Mouse (Mus musculus): ENCODE data around the gene Stx11. TPM values are rescaled to one million over a fixed set of nuclear protein-coding genes. Genes with fewer than 3 reads are reported as not detected.

Gene Stx11
- polyA plus RNA-seq (2016; fragmentation: Nextera tagmentation; extraction: Ambion mirVana), result 1.4 and 1.7 TPM in 2 replicates

- H3K4me2 ChIP-seq (replicated peaks), result peak within 1 kb of the TSS; percentile 90
- no peaks in the 10 kb centered on the region for H3K36me3 ChIP-seq
- peak within 1 kb of the TSS; percentile 56 for H3K9ac ChIP-seq (replicated peaks)
- peak within 1 kb of the TSS; percentile 73 for H3K4me3 ChIP-seq
- H3K9me3 ChIP-seq, result no peaks in the 10 kb centered on the region
- peak; percentile 94 for ATAC-seq (ENCODE audit: low FRiP score, low read depth)
- no peak within 1 kb of the TSS for H3K27ac ChIP-seq (replicated peaks)
- peaks cover 24% of the 10 kb centered on the region for H3K27me3 ChIP-seq
- H3K4me1 ChIP-seq, result no peaks in the 10 kb centered on the region
- WGBS, result 2% methylated on average over 56 of the region's 56 CpGs
Measured at GRCm38 (mm10) chr10:12964151-12965075, at the start of gene Stx11. Stx11 (minus strand) TSS chr10:12964298.

GRCm38 (mm10) chr10:13008737-13009121, 44.6 kb upstream of the Stx11 start:
- Histone ChIP-seq H3K36me3 (peaks cover 4% of the 10 kb centered on the region; the same call in 1 of the 2 replicates), H3K9ac (replicated peaks) (peak overlapping the region; percentile 83), H3K4me1 (peaks cover 16% of the 10 kb centered on the region), H3K4me2 (replicated peaks) (peak overlapping the region; percentile 92), H3K9me3 (no peaks in the 10 kb centered on the region), H3K27me3 (no peaks in the 10 kb centered on the region), H3K4me3 (peak overlapping the region; percentile 81), H3K27ac (replicated peaks) (peak overlapping the region; percentile 60)
- ATAC-seq (ENCODE audit: low FRiP score, low read depth), result no peak
- WGBS, result 2% methylated on average over 29 of the region's 29 CpGs

- H3K9ac ChIP-seq (replicated peaks), result peak overlapping the region; percentile 83
- peak; percentile 100 for ATAC-seq (ENCODE audit: low FRiP score, low read depth)
- peak overlapping the region; percentile 92 for H3K4me2 ChIP-seq (replicated peaks)
- peak overlapping the region; percentile 81 for H3K4me3 ChIP-seq
- peaks cover 4% of the 10 kb centered on the region; the same call in 1 of the 2 replicates for H3K36me3 ChIP-seq
- 4% methylated on average over 52 of the region's 52 CpGs for WGBS
- no peaks in the 10 kb centered on the region for H3K9me3 ChIP-seq
- H3K27me3 ChIP-seq, result no peaks in the 10 kb centered on the region
- peaks cover 16% of the 10 kb centered on the region for H3K4me1 ChIP-seq
- H3K27ac ChIP-seq (replicated peaks), result peak overlapping the region; percentile 60
Measured at GRCm38 (mm10) chr10:13007876-13008736, 44.0 kb upstream of the Stx11 start.

- Histone ChIP-seq H3K27ac (replicated peaks) (no peak within 1 kb of the TSS), H3K9me3 (no peaks in the 10 kb centered on the region), H3K4me2 (replicated peaks) (no peak within 1 kb of the TSS), H3K4me3 (no peak within 1 kb of the TSS), H3K4me1 (peaks cover 13% of the 10 kb centered on the region), H3K36me3 (peaks cover 2% of the 10 kb centered on the region; the same call in 1 of the 2 replicates), H3K9ac (replicated peaks) (no peak within 1 kb of the TSS), H3K27me3 (no peaks in the 10 kb centered on the region)
- ATAC-seq (ENCODE audit: low FRiP score, low read depth), result no peak
- WGBS, result 89% methylated on average over 3 of the region's 3 CpGs
Measured at GRCm38 (mm10) chr10:13005043-13005442, 40.9 kb upstream of the Stx11 start, which contains the start of gene Sf3b5. Sf3b5 (plus strand) TSS chr10:13005343.

GRCm38 (mm10) chr10:12996736-12997477, 32.8 kb upstream of the Stx11 start:
- H3K4me1 ChIP-seq, result no peaks in the 10 kb centered on the region
- H3K4me3 ChIP-seq, result no peak overlapping the region
- peak; percentile 78 for ATAC-seq (ENCODE audit: low FRiP score, low read depth)
- no peak overlapping the region for H3K9ac ChIP-seq (replicated peaks)
- no peak overlapping the region for H3K4me2 ChIP-seq (replicated peaks)
- H3K27ac ChIP-seq (replicated peaks), result no peak overlapping the region
- H3K9me3 ChIP-seq, result no peaks in the 10 kb centered on the region
- no peaks in the 10 kb centered on the region for H3K27me3 ChIP-seq
- H3K36me3 ChIP-seq, result no peaks in the 10 kb centered on the region
- 47% methylated on average over 17 of the region's 17 CpGs for WGBS

GRCm38 (mm10) chr10:12993411-12994039, 29.4 kb upstream of the Stx11 start:
- H3K36me3 ChIP-seq, result no peaks in the 10 kb centered on the region

GRCm38 (mm10) chr10:12991953-12992352, 27.9 kb upstream of the Stx11 start:
- no peaks in the 10 kb centered on the region for H3K9me3 ChIP-seq
- H3K4me1 ChIP-seq, result 0 out of 2 replicates have a peak, but pooled peaks cover under 1% of the 10 kb centered on the region
- H3K4me3 ChIP-seq, result no peak overlapping the region
- no peak overlapping the region for H3K9ac ChIP-seq (replicated peaks)
- no peak overlapping the region for H3K4me2 ChIP-seq (replicated peaks)
- no peak for ATAC-seq (ENCODE audit: low FRiP score, low read depth)
- no peaks in the 10 kb centered on the region for H3K36me3 ChIP-seq
- H3K27me3 ChIP-seq, result no peaks in the 10 kb centered on the region
- no peak overlapping the region for H3K27ac ChIP-seq (replicated peaks)
- WGBS, result 90% methylated on average over 5 of the region's 5 CpGs

More at GRCm38 (mm10) chr10:12993411-12994039, 29.4 kb upstream of the Stx11 start:
- Histone ChIP-seq H3K9me3 (no peaks in the 10 kb centered on the region), H3K27ac (replicated peaks) (no peak overlapping the region), H3K9ac (replicated peaks) (no peak overlapping the region), H3K4me1 (no peaks in the 10 kb centered on the region), H3K4me3 (no peak overlapping the region), H3K4me2 (replicated peaks) (no peak overlapping the region), H3K27me3 (no peaks in the 10 kb centered on the region)
- ATAC-seq (ENCODE audit: low FRiP score, low read depth), result no peak
- WGBS, result 90% methylated on average over 25 of the region's 25 CpGs

GRCm38 (mm10) chr10:12986943-12987342, 22.8 kb upstream of the Stx11 start:
- Histone ChIP-seq H3K4me2 (replicated peaks) (no peak overlapping the region), H3K27me3 (no peaks in the 10 kb centered on the region), H3K9ac (replicated peaks) (no peak overlapping the region), H3K9me3 (no peaks in the 10 kb centered on the region), H3K4me1 (0 out of 2 replicates have a peak, but pooled peaks cover 9% of the 10 kb centered on the region), H3K36me3 (no peaks in the 10 kb centered on the region), H3K4me3 (no peak overlapping the region), H3K27ac (replicated peaks) (no peak overlapping the region)
- WGBS, result 43% methylated on average over 4 of the region's 4 CpGs
- no peak for ATAC-seq (ENCODE audit: low FRiP score, low read depth)

GRCm38 (mm10) chr10:12986485-12986884, 22.4 kb upstream of the Stx11 start:
- no peaks in the 10 kb centered on the region for H3K36me3 ChIP-seq
- 56% methylated on average over 5 of the region's 5 CpGs for WGBS
- H3K9ac ChIP-seq (replicated peaks), result no peak overlapping the region
- H3K4me3 ChIP-seq, result no peak overlapping the region
- 0 out of 2 replicates have a peak, but pooled peaks cover 9% of the 10 kb centered on the region for H3K4me1 ChIP-seq
- no peak for ATAC-seq (ENCODE audit: low FRiP score, low read depth)
- H3K27me3 ChIP-seq, result no peaks in the 10 kb centered on the region
- no peak overlapping the region for H3K27ac ChIP-seq (replicated peaks)
- H3K9me3 ChIP-seq, result no peaks in the 10 kb centered on the region
- H3K4me2 ChIP-seq (replicated peaks), result no peak overlapping the region

- Histone ChIP-seq H3K36me3 (no peaks in the 10 kb centered on the region), H3K9me3 (no peaks in the 10 kb centered on the region), H3K27me3 (no peaks in the 10 kb centered on the region), H3K27ac (replicated peaks) (no peak overlapping the region), H3K4me1 (0 out of 2 replicates have a peak, but pooled peaks cover 9% of the 10 kb centered on the region), H3K4me2 (replicated peaks) (no peak overlapping the region), H3K9ac (replicated peaks) (no peak overlapping the region), H3K4me3 (no peak overlapping the region)
- WGBS, result 84% methylated on average over 3 of the region's 3 CpGs
- no peak for ATAC-seq (ENCODE audit: low FRiP score, low read depth)
Measured at GRCm38 (mm10) chr10:12985028-12985427, 20.9 kb upstream of the Stx11 start.

- Histone ChIP-seq H3K4me1 (0 out of 2 replicates have a peak, but pooled peaks cover 9% of the 10 kb centered on the region), H3K4me3 (no peak overlapping the region), H3K27ac (replicated peaks) (no peak overlapping the region), H3K9me3 (no peaks in the 10 kb centered on the region), H3K27me3 (no peaks in the 10 kb centered on the region), H3K9ac (replicated peaks) (no peak overlapping the region), H3K4me2 (replicated peaks) (no peak overlapping the region), H3K36me3 (no peaks in the 10 kb centered on the region)
- no peak for ATAC-seq (ENCODE audit: low FRiP score, low read depth)
- WGBS, result 57% methylated on average over 3 of the region's 3 CpGs
Measured at GRCm38 (mm10) chr10:12983516-12983915, 19.4 kb upstream of the Stx11 start.
